Mouse (Mus musculus) B cell, adult 2 months (primary cell): ENCODE results near the gene Lmnb2.
A peak's percentile ranks its signal among the peaks of the same experiment; 100 is the strongest.

ENCODE experiments used
- DNase-seq, 2 experiments: peaks; one replicate each; pipeline ENCODE4 v3.0.0; 2022

Gene Lmnb2

DNA sequence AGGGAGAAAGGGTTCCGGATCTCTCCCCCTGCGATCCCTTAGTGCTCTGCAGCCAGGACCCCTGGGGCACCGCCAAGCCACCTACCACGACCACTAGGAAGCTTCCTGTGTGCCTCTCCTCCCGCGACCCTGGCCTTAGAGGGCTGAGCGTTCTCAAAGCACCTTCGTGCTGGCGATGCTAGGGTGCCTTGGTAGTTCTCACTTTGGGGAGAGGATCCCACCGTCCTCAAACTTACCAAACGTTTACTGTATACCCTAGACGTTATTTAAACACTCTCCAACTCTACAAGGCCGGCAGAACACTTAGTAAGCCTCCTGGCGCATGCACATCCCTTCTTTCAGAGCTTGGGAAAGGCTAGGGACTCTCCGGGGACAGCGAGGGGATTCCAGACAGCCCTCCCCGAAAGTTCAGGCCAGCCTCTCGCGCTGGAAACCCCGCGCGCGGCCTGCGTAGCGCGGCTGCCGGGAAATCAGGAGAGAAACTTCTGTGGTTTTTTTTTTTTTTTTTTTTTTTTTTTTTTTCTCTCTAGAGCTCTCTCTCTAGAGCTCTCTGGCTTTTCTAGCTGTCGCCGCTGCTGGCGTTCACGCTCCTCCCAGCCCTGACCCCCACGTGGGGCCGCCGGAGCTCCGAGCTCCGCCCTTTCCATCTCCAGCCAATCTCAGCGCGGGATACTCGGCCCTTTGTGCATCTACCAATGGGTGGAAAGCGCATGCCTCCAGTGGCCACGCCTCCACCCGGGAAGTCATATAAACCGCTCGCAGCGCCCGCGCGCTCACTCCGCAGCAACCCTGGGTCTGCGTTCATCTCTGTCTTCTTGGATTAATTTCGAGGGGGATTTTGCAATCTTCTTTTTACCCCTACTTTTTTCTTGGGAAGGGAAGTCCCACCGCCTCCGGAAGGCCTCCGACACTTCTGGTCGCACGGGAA is 11.5 kb upstream of the Lmnb2 start, which contains the start of gene Gadd45b:
Gadd45b (plus strand) TSS at position 775 of the 928 bp plus-strand sequence.
- peak; percentile 98 to 99 for DNase-seq

DNA sequence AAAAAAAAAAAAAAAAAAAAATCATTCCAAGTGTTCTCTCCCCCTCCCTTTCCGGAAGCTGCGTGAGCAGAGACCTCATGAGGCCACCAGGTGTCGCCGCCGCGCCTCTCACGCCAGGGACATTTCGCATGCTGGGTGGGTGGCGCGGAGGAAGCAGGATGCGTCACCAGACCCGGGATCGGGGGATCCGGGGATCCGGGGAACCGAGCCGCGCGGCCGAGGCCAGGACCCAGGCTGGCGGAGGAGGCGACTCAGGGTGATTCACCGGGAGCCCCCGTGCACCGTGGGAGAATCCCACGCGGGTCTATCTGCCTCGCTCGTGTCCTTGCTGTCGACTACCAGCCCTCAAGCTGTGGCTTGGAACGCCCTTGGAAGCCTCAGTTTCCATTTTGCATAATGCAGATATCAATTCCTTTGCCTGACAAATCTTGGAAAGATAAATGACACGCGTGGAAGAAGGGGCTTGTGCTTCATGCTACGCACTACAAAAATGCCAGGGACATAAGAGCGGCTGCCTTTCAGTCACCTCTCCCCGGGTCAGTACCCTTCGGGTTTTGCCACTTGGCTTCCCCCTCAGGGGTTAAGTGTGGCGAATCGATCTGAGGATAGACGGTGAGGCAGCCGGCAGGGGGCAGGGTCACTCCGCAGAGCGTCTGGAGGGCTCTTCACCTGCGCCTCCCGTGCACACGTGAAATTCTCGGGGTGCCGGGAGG is 10.7 kb upstream of the Lmnb2 start:
- DNase-seq: peak; percentile 88 to 90

DNA sequence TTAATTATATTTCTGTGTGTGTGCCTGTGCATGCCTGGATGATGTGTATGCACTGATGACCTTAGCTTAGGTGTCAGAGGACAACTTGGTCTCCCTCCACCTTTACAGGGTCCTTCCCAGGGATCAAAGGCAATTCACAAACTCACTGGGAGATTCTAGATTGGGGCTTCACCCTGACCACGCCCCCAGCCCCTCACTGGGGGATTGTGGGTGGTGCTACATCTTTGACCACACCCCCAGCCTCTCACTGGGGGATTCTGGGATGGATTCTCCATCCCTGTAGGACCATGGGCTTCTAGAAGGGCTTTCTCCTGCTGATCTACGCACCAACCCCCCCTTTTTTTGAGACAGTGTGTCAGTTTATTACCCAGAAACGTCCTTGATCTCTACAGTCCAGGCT is 7.4 kb upstream of the Lmnb2 start:
- no peak for DNase-seq

DNA sequence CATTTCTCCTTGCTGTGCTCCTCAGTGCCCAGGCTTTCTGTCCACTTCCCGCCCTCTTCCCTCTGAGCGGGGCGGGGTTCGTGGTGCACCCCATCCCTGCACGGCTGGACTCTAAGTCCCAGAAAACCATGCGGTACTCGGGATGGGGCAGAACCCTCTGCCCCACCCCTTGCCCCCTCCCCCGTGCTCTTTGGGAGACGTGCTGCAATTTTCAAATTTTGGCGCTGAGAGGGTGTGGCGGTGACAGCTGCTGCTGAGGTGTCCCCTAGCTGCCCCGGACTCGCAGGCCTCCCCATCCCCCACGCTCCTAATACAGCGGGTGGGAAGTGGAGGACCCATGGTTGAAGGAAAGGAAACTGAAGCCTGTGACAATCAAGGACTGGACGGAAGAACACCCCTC is 3.9 kb upstream of the Lmnb2 start:
- no peak for DNase-seq

DNA sequence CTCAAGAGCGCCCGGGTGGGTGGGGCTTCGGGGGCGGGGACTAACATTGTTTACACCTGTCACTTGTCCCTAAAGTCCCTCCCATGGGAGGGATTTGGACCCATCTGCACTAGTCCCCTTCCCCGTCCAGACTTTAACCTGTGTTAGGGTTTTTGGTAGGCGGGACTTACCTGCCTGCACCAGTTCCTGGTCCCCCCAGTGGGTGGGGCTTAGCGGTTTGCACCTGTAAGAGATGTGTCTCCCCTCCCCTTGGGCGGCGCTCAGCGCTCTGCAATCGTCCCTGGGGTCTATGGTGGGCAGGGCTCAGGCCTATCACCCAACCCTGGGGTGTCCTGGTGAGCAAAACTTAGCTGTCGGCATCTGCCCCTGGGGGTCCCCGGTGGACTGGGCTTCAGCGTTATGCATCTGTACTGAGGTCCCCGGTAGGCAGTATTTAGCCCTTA is 688 bp downstream of the Lmnb2 start:
- peak; percentile 38 to 43 for DNase-seq

DNA sequence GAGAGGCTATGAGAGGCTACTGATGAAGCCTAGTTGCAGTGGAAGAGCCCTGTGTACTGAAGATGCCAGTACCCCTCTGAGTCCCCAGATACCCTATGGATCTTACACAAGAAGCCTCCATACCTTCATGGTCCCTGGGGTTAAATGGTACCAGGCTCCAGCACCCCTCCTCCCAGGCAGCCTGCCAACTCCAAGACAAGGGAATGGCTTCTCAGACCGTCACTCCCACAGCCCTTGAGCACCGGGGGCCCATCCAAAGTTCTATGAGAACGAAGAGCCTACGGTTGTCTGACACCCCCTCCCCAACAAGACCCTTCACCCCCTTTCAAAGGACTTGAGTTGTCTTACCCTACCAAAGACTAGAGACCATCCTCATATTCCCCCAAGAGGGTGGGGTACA is 2.3 kb downstream of the Lmnb2 start:
- DNase-seq: no peak

DNA sequence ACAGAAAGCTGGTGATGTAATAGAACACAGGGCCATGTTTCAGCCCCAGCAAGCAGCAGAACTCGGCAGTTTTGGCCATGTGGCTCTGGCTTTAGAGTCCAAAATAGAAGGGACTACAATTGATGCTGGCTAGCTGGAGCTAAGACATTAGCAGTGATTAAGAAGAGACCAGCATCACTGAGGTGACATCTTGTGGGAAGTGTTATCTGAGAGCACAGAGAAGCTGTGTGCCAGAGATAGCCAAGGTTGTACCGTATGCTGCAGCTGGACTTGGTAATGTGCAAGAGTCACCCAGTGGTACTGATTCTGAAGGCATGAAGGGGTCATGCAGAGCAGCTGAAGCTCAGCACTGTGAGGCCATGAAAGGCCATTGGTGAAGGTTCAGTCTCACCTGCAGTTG is 2.8 kb downstream of the Lmnb2 start:
- no peak for DNase-seq

DNA sequence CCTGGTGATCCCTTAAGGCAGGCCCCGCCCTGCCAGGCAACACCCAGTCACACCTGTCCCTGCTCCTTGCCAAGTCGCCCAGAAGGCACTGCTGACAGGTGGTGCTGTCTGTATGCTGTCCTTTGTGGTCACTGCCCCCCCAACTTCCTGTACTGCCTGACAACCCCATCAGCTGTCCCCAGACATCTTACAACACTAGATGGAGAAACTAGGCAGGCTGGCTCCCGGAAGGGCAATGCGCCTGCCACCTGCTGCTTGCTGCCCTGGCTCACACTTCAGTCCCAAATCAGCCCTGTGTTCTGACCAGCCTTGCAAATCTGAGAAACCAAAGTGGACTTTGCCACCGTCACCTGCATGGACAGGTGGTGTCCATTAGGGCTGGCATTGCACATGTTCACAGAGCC is 3.8 kb downstream of the Lmnb2 start:
- DNase-seq: no peak

DNA sequence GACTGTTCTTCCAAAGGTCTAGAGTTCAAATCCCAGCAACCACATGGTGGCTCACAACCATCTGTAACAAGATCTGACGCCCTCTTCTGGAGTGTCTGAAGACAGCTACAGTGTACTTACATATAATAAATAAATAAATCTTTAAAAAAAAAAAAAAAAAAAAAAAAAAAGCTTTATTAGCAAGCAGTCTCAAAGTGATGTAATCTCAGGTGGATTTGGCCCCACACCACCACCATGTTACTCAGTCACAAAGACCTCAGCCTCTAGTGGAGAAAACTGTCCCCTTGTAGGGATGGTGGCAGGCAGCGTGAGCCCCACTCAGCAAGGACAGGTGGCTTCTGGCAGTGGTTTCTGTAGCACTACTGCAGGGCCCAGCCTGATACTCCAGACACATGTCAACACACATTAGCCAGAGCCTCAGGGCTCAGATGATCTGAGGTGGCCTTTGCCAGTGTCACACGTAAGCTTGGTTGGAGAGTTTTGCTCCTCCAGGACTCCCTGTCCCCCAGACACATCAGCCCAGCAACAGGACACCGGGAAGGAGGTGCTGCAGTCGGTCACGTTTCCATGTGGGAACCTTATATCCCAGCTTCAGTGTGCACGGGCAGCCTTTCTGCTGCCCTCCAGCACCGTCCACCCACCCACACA is 4.6 kb downstream of the Lmnb2 start:
- no peak for DNase-seq

DNA sequence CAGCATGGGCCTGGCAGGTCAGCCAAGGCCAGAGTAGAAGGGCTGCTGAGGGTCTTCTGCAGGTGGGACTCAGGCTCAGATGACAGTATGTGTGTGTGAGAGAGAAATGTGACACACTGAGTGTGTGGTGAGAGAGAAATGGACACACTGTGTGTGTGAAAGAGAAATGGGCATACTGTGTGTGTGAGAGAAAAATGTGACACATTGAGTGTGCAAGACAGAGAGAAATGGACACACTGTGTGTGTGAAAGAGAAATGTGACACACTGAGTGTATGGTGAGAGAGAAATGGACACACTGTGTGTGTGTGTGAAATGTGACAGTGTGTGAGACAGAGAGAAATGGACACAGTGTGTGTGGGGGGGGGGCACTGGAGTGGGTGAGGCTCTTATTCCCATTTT is 6.2 kb downstream of the Lmnb2 start:
- no peak for DNase-seq

DNA sequence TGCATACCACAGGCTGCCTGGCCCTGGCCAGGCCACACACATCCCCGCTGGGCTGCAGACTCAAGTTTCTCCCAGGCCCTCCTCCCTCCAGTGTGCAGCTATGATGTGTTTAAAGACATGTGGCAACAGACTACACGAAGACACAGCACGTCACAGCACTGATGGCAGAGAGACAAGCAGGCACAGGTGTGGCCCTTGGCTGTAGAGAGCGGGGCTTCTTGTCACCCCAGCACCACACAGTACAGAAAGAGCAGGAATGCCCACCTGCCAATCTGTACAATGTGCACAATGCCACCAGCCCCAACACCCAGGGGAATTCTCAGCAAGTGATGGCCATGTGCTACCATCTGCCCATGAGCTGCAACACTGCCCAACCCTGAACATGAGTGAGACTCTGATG is 6.7 kb downstream of the Lmnb2 start:
- no peak for DNase-seq

DNA sequence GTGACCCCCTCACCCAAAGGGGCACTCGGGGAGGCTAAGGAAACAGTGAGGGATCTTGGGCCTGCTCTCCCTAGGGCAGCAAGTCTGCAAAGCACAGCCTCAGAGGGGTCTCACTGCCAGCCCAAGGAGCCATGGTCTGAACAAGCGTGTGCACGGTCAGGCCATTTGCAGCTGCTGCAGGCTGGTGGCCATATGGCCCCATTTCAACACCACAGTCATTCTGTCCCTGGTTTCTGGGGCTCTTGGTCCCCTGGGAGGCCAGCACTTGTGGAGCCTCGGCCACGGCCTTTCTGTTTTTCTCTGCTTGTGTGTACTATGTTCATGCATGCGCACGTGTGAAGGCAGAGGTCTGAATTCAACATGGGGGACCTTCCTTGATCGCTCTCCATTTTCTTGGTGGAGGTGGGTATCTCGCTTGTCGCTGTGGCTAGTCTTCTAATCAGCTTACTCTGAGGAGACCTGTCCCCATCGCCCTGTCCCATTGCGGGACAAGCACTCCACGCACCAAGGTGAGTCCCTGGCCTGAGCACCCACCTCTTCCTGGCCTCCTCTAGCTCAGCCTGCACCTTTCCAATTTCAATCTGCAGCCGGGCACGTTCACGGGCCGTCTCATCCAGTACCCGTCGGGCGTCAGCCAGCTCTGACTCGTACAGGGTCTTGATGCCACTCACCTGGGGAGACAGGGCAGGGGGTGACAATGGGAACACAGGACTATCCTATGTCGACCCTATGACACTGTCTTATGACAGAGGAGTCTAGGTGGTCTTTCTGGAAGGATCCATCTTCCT is 8.5 kb downstream of the Lmnb2 start:
- DNase-seq: no peak

DNA sequence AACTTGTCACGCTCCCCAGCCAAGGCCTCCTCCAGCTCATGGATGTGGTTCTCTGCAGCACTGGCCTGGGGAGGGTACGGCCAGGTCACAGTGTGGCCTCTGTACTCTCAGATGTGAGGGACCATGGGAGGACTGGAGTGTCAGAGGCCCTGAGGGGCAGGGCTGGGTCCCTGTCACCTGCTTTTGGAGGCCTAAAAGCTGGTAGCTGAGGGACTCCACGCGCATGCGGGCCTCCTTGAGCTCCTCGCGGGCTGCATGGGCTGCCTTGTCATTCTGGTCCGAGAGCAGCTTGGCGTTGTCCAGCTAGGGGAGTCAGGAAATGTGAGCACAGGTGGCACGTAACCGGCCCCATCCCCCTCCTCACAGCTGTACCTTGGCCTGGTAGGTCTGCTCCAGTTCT is 13.3 kb downstream of the Lmnb2 start:
- DNase-seq: no peak

DNA sequence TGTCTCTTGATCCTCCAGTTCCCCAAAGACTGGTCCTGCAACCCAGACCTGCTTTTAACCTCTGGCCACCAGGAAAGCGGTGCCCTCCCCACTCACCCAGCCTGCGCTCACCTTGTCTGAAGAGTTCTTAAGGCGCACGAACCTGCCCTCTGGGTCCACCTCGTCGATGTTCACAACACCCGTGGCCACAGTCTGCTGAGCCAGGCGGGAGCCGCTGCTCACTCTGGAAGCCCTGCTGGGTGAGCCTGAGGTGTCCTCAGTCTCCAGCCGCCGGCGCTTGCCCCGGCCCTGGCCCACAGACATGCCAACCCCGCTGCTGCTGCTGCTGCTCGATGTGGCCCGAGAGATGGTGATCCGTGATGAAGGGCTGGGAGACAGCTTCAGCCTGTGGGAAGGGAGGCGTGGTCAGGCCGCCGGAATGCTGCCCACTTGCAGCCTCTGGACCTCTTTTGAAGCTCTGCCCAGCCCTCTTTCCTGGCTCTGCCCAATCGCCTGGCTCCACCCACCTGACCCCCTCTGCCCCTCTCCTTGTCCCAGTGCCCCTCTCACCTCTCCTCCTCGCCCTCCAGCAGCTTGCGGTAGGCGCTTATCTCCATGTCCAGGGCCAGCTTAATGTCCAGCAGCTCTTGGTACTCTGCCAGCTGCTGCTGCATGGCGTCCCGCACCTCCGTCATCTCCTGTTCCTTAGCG is 13.9 kb downstream of the Lmnb2 start:
- DNase-seq: no peak

DNA sequence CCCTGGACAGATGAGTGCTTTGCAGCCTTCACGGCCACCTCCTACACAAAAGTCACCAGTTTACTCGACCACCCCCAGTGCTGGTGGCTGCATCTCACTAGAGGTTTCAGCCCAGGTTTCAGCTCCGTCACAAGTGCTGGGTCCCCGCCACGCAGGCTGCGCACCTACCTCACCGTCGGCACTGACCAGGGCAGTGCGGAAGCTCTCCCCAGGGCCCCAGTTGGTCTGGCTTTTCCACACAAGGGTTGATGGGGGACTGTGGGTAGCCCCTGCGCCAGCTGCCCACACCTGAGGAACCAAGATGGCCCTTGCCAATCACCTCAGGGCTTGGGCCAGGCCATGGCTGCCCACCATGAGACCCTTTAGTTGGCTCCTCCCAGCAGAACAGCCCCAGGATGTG is 14.8 kb downstream of the Lmnb2 start:
- DNase-seq: no peak

DNA sequence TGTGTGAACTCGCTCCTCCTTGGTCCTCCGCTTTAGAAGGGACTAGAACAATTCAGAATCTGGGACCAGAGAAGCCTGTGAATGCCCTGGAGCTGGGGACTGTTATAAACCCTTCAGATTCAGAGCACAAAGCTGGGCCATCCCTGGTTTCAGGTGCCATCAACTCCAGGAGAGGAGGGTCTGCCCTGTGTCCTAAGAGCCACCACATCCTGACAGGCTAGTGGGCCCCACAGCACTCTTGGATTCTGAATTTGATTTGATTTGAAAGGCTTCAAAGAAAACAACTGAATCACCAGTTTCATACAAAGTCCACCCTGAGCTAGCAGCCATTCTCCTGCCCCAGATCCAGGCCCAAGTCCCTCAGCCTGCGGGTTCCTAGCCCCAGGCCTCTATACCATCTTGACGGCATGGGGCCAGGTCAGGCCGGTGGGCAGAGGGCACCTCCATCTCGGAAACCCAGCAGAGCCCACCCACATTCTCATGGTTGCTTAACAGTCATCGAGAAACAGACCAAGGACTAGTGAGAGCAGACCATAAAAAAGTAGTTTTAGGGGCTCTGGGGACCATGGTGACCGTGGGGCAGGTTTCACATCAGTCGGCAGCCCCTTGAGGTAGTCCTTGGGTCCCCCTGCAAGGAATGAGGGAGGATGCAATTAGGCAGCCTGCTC is 15.6 kb downstream of the Lmnb2 start:
- DNase-seq: no peak

DNA sequence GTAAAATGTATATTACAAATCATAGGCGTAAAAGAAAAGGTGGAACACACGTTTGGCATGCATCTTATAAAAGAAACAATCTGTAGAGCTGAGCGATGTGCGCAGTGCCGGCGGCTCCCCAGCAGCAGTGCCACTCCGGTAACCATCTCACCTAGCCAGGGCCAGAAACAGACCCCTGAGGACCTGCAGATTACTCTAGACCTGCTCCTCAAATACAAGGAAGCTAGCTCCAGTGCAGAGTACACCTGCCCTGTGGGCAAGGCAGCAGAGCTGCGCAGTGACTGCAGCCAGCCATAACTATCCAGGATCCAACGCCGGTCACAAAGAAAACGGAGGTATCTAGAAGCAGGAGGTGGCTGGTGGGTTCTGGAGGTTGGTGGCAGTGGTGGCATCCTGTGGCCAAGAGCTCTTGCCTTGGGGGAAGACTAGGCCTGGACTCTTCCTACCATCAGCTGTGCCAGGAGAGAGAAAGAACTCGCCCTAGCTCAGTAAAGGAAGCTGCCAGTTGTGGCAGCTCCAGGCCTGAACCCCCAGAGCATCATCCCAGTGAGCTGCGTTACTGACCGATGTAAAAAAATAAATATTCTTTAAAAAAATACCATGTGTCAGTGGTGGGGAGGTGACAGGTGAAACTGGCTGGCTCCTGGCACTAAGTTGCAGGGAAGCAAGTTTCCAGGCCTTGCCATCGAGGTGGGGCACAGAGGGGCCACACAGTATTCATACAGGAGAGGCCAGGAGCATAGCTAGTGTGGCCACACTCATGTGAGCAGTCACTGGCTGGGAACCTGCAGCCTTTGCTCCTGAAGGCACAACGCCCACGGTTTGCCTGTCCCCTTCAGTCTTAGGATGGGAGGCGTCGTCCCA is 16.4 kb downstream of the Lmnb2 start:
- peak in 1 of 2 experiments; percentile 20 for DNase-seq

DNA sequence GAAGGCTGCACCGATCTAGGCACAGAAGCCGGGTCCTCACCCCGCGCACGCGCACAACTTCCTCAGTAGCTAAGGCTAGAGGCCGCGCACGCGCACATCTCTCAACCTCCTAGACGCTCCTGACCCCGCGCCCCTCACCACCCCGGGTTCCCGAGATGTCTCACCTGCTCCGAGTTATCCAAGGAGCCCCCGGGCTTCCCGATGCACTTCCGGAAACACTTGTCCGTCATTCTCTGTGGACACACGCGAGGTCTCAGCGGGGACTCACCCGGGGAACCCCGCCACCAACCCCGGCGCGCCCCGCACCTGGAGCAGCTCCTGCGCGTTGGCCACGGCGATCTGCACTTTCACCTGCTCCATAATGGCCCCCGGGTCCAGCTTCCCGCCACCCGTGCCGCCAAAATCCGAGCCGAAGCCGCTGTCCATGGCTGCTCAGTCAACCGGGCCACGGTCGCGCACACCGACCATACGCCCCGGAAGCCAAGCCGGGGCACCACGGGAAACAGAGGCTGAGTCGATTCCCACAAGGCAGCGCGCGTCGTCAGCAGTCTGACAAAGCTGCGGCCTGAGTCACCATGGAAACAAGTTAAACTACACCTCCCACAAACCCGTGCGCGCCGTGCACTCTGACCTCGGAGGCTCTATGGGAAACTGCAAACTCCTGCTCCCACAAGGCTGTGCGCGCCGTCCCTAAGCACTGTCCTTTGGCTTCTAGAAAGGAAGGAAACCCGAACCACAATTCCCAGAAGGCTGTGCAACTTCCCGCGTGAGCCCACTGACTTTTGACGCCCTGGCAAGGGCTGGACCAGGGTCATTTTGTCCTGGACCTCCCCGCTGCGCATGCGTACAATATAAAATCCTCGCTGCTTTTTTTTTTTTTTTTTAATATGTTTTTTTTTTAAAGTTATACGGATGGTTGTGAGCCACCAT is 17.5 kb downstream of the Lmnb2 start, which contains the start of gene Timm13:
Timm13 (minus strand) TSS at position 652 of the 930 bp plus-strand sequence.
- DNase-seq: peak; percentile 94 to 95
